Mouse (Mus musculus) liver, adult 2 months (tissue): ENCODE data around the gene Efcab14. TPM values are rescaled to one million over a fixed set of nuclear protein-coding genes. Genes with fewer than 3 reads are reported as not detected.
A peak's percentile ranks its signal among the peaks of the same experiment; 100 is the strongest.

Experiments used
- DNase-seq: peaks from one replicate; pipeline ENCODE4 v3.0.0-alpha.2; 2011; ENCODE audit warnings: low read depth, low spot score; ENCODE audit errors: extremely low read depth
- H3K27ac ChIP-seq: fragments of 200-500 bp; replicated peaks from 2 replicates; pipeline ENCODE4 v1.5.1; 2012; ENCODE audit warnings: low read depth, mild to moderate bottlenecking, control low read depth, inconsistent platforms, low read length; ENCODE audit not compliant: insufficient read depth
- H3K27me3 ChIP-seq: fragments of 200-500 bp; 2 replicates; pipeline ENCODE4 v1.6.1; 2012; ENCODE audit warnings: mild to moderate bottlenecking, moderate library complexity, low read length, inconsistent platforms; ENCODE audit not compliant: control insufficient read depth, insufficient read depth
- H3K36me3 ChIP-seq: fragments of 200-500 bp; 2 replicates; pipeline ENCODE4 v1.6.1; 2012; ENCODE audit warnings: low read length, inconsistent platforms; ENCODE audit not compliant: control insufficient read depth, insufficient read depth
- H3K4me1 ChIP-seq: fragments of 200-500 bp; 2 replicates; pipeline ENCODE4 v1.6.1; 2011; ENCODE audit warnings: low read length; ENCODE audit not compliant: control insufficient read depth, insufficient read depth
- H3K4me3 ChIP-seq: fragments of 200-500 bp; 2 replicates; pipeline ENCODE4 v1.5.1; 2011; ENCODE audit warnings: low read depth, mild to moderate bottlenecking, control low read depth, low read length, moderate library complexity; ENCODE audit not compliant: insufficient read depth
- H3K79me2 ChIP-seq: fragments of 200-500 bp; 2 replicates; pipeline ENCODE4 v1.6.1; 2012; ENCODE audit warnings: inconsistent platforms, mild to moderate bottlenecking, low read length, moderate library complexity; ENCODE audit not compliant: control insufficient read depth, insufficient read depth
- H3K9ac ChIP-seq: fragments of 200-500 bp; 2 replicates; pipeline ENCODE4 v1.6.1; 2012; ENCODE audit warnings: low read depth, mild to moderate bottlenecking, control low read depth, inconsistent platforms, low read length
- CTCF ChIP-seq: fragments of 200-500 bp; IDR thresholded peaks from 2 replicates; pipeline ENCODE4 v1.5.1; 2011; ENCODE audit warnings: low read depth, low read length, control low read depth
- POLR2A ChIP-seq: fragments of 200-500 bp; IDR thresholded peaks from 2 replicates; pipeline ENCODE4 v1.6.1; 2011; ENCODE audit warnings: low read length, control low read depth; ENCODE audit not compliant: insufficient read depth; ENCODE audit errors: extremely low read depth
- WGBS: fragments of 180-500 bp; shearing (Covaris S2); methylation state at CpG from one replicate; pipeline ENCODE4 v1.1.7; 2018; 5-methylcytosine and 5-hydroxymethylcytosine counted together
- polyA plus RNA-seq: library from polyadenylated mRNA; depleted of rRNA; stranded (reverse); fragments of >200 nt; gene quantifications from 2 replicates; pipeline ENCODE4 v1.2.3, GENCODE M21; 2012
- total RNA-seq: library from RNA; depleted of rRNA; stranded (reverse); fragments of >200 nt; gene quantifications from 2 replicates; pipeline ENCODE4 v1.2.3, GENCODE M21; 2014

The Efcab14 gene
- total and polyA plus RNA-seq, 2 experiments, result 8.0 to 10.7 TPM

GRCm38 (mm10) chr4:115780918-115781317 lies 43.4 kb downstream of the Efcab14 start, which contains the start of gene Tex38:
Gene Tex38, minus strand, starts transcription at chr4:115781018.
- H3K9ac ChIP-seq, result no peak within 1 kb of the TSS
- H3K27ac ChIP-seq, result no peak within 1 kb of the TSS
- no peak for DNase-seq
- H3K27me3 ChIP-seq, result no peaks in the 10 kb centered on the region
- H3K4me1 ChIP-seq, result peaks cover 11% of the 10 kb centered on the region
- H3K36me3 ChIP-seq, result peaks cover 5% of the 10 kb centered on the region
- TF ChIP-seq CTCF (no peak), POLR2A (no peak)
- no peaks in the 10 kb centered on the region for H3K79me2 ChIP-seq
- H3K4me3 ChIP-seq, result no peak within 1 kb of the TSS
- 78% methylated on average over 3 of the region's 3 CpGs for WGBS

DNA sequence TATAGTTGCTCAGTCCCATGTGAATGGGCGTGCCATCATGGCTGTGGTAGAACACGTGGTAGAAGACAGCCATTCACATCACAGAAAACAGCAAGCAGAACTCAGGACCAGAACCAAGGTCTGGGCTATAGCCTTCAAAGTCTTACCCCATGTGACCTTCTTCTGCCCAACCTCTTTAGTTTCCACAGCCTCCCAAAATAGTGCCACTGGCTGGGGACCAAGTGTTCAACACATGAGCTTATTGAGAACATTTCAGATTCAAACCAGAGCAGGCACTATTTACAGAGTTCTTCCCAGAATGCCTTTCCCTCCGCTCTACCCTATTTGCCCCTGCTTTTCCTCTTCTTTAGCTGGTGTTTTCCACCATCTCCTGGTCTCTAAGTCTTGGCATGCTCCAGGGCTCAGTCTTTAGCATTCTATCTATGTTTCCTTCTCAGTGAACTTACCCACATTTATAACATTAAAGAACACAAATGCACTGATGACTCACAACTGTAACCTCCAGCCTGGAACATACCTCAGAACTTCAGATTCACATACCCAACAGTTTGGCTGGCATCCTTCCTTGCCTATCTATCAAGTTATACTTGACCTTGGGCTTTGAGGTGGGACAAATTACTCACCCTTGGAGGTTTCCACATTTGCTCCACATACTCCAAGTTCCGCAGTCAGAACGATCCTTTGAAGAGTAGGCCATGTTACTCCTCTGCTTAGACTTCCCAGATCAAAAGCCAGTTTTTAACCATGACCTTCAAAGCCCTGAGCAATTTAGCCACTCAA lies 44.7 kb downstream of the Efcab14 start:
- no peaks in the 10 kb centered on the region; the same call in 1 of the 2 replicates for H3K36me3 ChIP-seq
- no peak for DNase-seq

DNA sequence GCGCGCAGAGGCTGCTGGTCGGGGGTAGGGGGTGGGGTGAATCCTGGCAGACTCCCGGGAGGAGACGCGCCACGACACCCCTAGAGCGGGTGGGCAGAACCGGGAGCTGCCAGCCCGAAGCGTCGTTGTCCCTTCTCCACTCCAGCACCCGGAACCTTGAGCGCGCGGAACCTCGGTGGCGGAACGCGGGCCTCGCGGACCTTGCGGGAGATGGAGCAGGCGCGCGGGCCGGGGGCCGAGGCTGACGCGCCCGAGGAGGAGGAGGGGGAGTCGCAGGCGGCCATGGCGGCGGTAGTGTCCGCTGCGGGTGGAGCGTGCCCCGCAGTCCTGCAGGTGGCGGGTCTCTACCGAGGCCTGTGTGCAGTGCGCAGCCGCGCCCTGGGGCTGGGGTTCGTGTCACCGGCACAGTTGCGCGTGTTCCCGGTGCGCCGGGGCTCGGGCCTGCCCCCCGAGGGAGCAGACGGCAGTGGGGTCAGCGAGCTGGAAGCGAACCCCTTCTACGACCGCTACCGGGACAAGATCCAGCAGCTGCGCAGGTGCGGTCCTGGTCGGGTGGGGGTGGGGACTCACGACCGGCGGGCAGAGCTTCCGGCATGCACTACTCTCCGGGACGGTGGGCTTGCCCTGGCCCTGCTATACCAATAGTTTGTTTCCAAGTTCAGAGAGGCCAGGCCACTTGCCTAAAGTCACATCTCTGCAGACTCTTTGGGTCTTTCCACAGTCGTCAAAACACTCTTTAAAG lies 47.4 kb downstream of the Efcab14 start, which contains the start of gene Atpaf1:
Gene Atpaf1, plus strand, starts transcription at position 44 of the 742 bp plus-strand sequence.
- H3K27ac ChIP-seq, result peak within 1 kb of the TSS; percentile 45
- H3K4me1 ChIP-seq, result peaks cover 11% of the 10 kb centered on the region
- H3K27me3 ChIP-seq, result no peaks in the 10 kb centered on the region
- peaks cover 13% of the 10 kb centered on the region for H3K36me3 ChIP-seq
- H3K4me3 ChIP-seq, result peak within 1 kb of the TSS; percentile 87
- under 1% methylated on average over 69 of the region's 69 CpGs for WGBS
- TF ChIP-seq POLR2A (peak; percentile 44; the same call in 1 of the 2 replicates), CTCF (0 out of 2 replicates have a peak, but pooled peaks have one; percentile 4)
- peak; percentile 32 for DNase-seq
- H3K79me2 ChIP-seq, result no peaks in the 10 kb centered on the region
- peak within 1 kb of the TSS; percentile 93 for H3K9ac ChIP-seq

More for the DNA sequence above, 44.7 kb downstream of the Efcab14 start:
- H3K4me1 ChIP-seq, result peaks cover 11% of the 10 kb centered on the region
- no peaks in the 10 kb centered on the region for H3K27me3 ChIP-seq
- H3K79me2 ChIP-seq, result no peaks in the 10 kb centered on the region
- H3K4me3 ChIP-seq, result no peak overlapping the region
- no peak overlapping the region for H3K9ac ChIP-seq
- TF ChIP-seq CTCF, result no peak
- no peak for TF ChIP-seq POLR2A
- 93% methylated on average over 5 of the region's 5 CpGs for WGBS
- no peak overlapping the region for H3K27ac ChIP-seq

DNA sequence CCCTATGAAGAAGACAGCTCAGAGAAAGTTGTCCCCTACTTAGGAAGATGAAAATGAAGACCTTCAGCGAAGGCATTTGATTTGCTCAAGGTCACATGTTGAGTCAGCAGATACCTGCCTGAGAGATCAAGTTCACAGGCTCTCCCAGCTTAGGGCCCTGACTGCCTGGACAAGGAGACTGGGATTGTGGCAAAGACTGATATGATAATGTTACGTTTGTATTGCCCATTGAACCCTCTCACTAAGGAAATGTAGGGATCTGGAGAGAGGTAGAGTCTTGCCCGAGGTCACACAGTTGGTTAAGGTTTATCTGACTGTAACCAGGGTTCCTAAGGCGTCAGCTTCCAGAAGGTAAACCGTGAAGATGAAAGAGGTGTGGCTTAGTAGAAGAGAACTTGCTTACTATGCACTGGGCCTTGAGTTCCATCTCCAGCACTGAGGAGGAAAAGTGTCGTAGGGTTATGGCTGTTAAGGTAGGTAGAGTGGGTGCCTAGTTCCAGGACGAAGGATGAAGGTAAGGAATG lies 48.0 kb downstream of the Efcab14 start:
- WGBS, result 47% methylated on average over 7 of the region's 7 CpGs
- Histone ChIP-seq H3K4me3 (peak overlapping the region; percentile 87), H3K36me3 (peaks cover 17% of the 10 kb centered on the region), H3K27ac (no peak overlapping the region), H3K27me3 (no peaks in the 10 kb centered on the region), H3K9ac (peak overlapping the region; percentile 93), H3K79me2 (no peaks in the 10 kb centered on the region), H3K4me1 (peaks cover 11% of the 10 kb centered on the region)
- peak; percentile 51 for DNase-seq
- TF ChIP-seq POLR2A, result no peak
- TF ChIP-seq CTCF, result no peak

DNA sequence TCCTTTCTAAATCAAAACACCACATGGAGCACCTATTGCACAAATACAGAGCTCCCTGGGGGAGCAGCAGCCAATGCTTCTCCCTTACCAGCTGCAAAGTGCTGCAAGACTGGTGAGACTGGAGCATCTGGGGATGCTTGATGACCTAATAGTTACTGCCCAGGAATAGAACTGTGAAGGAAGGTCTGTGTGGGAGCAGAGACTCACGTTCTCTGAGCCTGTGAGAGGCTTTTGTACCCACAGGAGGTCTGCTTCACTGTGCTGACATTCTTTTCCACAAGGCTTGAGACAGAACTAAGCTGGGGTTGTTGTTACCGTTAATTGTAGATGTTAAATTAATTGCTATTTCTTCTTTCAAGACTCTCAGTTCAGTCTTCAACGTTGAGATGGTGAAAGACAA lies 53.3 kb downstream of the Efcab14 start:
- Histone ChIP-seq H3K4me1 (peaks cover 1% of the 10 kb centered on the region), H3K79me2 (no peaks in the 10 kb centered on the region), H3K27me3 (no peaks in the 10 kb centered on the region), H3K4me3 (no peak overlapping the region), H3K27ac (no peak overlapping the region), H3K36me3 (peaks cover 43% of the 10 kb centered on the region), H3K9ac (no peak overlapping the region)
- TF ChIP-seq CTCF, result no peak
- no peak for TF ChIP-seq POLR2A
- 83% methylated on average over 3 of the region's 3 CpGs for WGBS
- no peak for DNase-seq
